Mouse (Mus musculus) MEL (cell line): ENCODE results near the gene Gpr180. TPM values are rescaled to one million over a fixed set of nuclear protein-coding genes. Genes with fewer than 3 reads are reported as not detected.

Source experiments
- DNase-seq: peaks from one replicate; pipeline ENCODE4 v3.0.0; 2011; ENCODE audit warnings: low read depth, low spot score
- H3K27ac ChIP-seq: 2 replicates; pipeline ENCODE4 v1.5.1; 2012; ENCODE audit warnings: low read depth, mild to moderate bottlenecking, control low read depth, low read length, moderate library complexity; ENCODE audit not compliant: control insufficient read depth
- H3K27me3 ChIP-seq, 2 experiments: fragments of 150-350 bp in 1 of 2; sonication (generic) in 1 of 2; 2 replicates each; pipeline ENCODE4 v1.6.1; 2012; ENCODE audit warnings: low read length in 2 of 2, mild to moderate bottlenecking in 2 of 2, improper control_type of control experiment in 1 of 2, moderate library complexity in 1 of 2; ENCODE audit not compliant: insufficient read depth in 2 of 2, control insufficient read depth in 1 of 2
- H3K36me3 ChIP-seq, 2 experiments: 2 replicates each; pipeline ENCODE4 v1.6.1; 2012 to 2014; ENCODE audit warnings: low read length in 2 of 2, improper control_type of control experiment in 1 of 2, inconsistent platforms in 1 of 2, mild to moderate bottlenecking in 1 of 2; ENCODE audit not compliant: insufficient read depth in 2 of 2, control insufficient read depth in 1 of 2
- H3K4me1 ChIP-seq, 2 experiments: fragments of 150-350 bp in 1 of 2; sonication (generic) in 1 of 2; 2 replicates each; pipeline ENCODE4 v1.6.1; 2012; ENCODE audit warnings: low read length in 2 of 2, improper control_type of control experiment in 1 of 2, mild to moderate bottlenecking in 1 of 2; ENCODE audit not compliant: insufficient read depth in 2 of 2, control insufficient read depth in 1 of 2
- H3K4me3 ChIP-seq, 2 experiments: fragments of 150-350 bp in 1 of 2; sonication (generic) in 1 of 2; 2 replicates each; pipeline ENCODE4 v1.5.1; 2012; ENCODE audit warnings: low read depth in 2 of 2, low read length in 2 of 2, mild to moderate bottlenecking in 2 of 2, moderate library complexity in 2 of 2, control low read depth in 1 of 2, improper control_type of control experiment in 1 of 2; ENCODE audit not compliant: control insufficient read depth in 1 of 2, insufficient read depth in 1 of 2
- H3K79me2 ChIP-seq: 2 replicates; pipeline ENCODE4 v1.6.1; 2012; ENCODE audit warnings: mild to moderate bottlenecking, low read length, moderate library complexity; ENCODE audit not compliant: control insufficient read depth, poor library complexity, insufficient read depth
- H3K9ac ChIP-seq: 2 replicates; pipeline ENCODE4 v1.6.1; 2012; ENCODE audit warnings: low read depth, mild to moderate bottlenecking, control low read depth, low read length, moderate library complexity; ENCODE audit not compliant: control insufficient read depth, poor library complexity, severe bottlenecking
- H3K9me3 ChIP-seq: fragments of 150-350 bp; sonication (generic); replicated peaks from 2 replicates; pipeline ENCODE4 v1.6.1; 2012; ENCODE audit warnings: mild to moderate bottlenecking, low read length, improper control_type of control experiment, moderate library complexity; ENCODE audit not compliant: insufficient read depth
- BHLHE40 ChIP-seq: IDR thresholded peaks from 2 replicates; pipeline ENCODE4 v1.6.1; 2012; ENCODE audit warnings: low read depth, mild to moderate bottlenecking, inconsistent platforms, low read length, improper control_type of control experiment, borderline replicate concordance
- CTCF ChIP-seq, 3 experiments: IDR thresholded peaks in 2 of 3; conservative IDR thresholded peaks in 1 of 3; 2 replicates each; pipeline ENCODE4 v1.5.1; 2011 to 2012; ENCODE audit warnings: low read length in 3 of 3, low read depth in 2 of 3, mild to moderate bottlenecking in 2 of 3, improper control_type of control experiment in 1 of 3, inconsistent platforms in 1 of 3, mixed read lengths in 1 of 3, moderate library complexity in 1 of 3; ENCODE audit not compliant: control insufficient read depth in 1 of 3, insufficient read depth in 1 of 3, poor library complexity in 1 of 3, severe bottlenecking in 1 of 3
- ETS1 ChIP-seq: IDR thresholded peaks from 2 replicates; pipeline ENCODE4 v1.6.1; 2012; ENCODE audit warnings: low read depth, mild to moderate bottlenecking, inconsistent platforms, low read length, improper control_type of control experiment, moderate library complexity
- JUND ChIP-seq: IDR thresholded peaks from 2 replicates; pipeline ENCODE4 v1.6.1; 2011; ENCODE audit warnings: low read depth, mild to moderate bottlenecking, improper control_type of control experiment, low read length
- MAZ ChIP-seq: IDR thresholded peaks from 2 replicates; pipeline ENCODE4 v1.6.1; 2012; ENCODE audit warnings: low read depth, mild to moderate bottlenecking, inconsistent platforms, low read length, improper control_type of control experiment
- MEF2A ChIP-seq: IDR thresholded peaks from 2 replicates; pipeline ENCODE4 v1.6.1; 2014; ENCODE audit warnings: low read depth, mild to moderate bottlenecking, inconsistent platforms, low read length, improper control_type of control experiment; ENCODE audit not compliant: poor library complexity, insufficient replicate concordance, severe bottlenecking; ENCODE audit errors: extremely low read depth
- MXI1 ChIP-seq: IDR thresholded peaks from 2 replicates; pipeline ENCODE4 v1.6.1; 2011; ENCODE audit warnings: mild to moderate bottlenecking, low read depth, low read length, improper control_type of control experiment
- MYB ChIP-seq: IDR thresholded peaks from 2 replicates; pipeline ENCODE4 v1.6.1; 2011; ENCODE audit warnings: mild to moderate bottlenecking, low read depth, low read length, improper control_type of control experiment
- MYC ChIP-seq: IDR thresholded peaks from 2 replicates; pipeline ENCODE4 v1.6.1; 2011; ENCODE audit warnings: low read depth, mild to moderate bottlenecking, low read length, improper control_type of control experiment, moderate library complexity
- RAD21 ChIP-seq: IDR thresholded peaks from 2 replicates; pipeline ENCODE4 v1.6.1; 2011; ENCODE audit warnings: mild to moderate bottlenecking, low read depth, low read length, improper control_type of control experiment
- SIN3A ChIP-seq: IDR thresholded peaks from 2 replicates; pipeline ENCODE4 v1.6.1; 2012; ENCODE audit warnings: low read length, improper control_type of control experiment, inconsistent platforms
- TAL1 ChIP-seq: IDR thresholded peaks from 2 replicates; pipeline ENCODE4 v1.6.1; 2012; ENCODE audit warnings: mild to moderate bottlenecking, inconsistent platforms, low read length, moderate library complexity, mixed read lengths
- UBTF ChIP-seq: IDR thresholded peaks from 2 replicates; pipeline ENCODE4 v1.6.1; 2012; ENCODE audit warnings: low read depth, mild to moderate bottlenecking, inconsistent platforms, low read length, improper control_type of control experiment, moderate library complexity, borderline replicate concordance; ENCODE audit not compliant: insufficient read depth
- ZC3H11A ChIP-seq: IDR thresholded peaks from 2 replicates; pipeline ENCODE4 v1.6.1; 2012; ENCODE audit warnings: low read depth, mild to moderate bottlenecking, inconsistent platforms, low read length, improper control_type of control experiment
- ZNF384 ChIP-seq: IDR thresholded peaks from 2 replicates; pipeline ENCODE4 v1.6.1; 2012; ENCODE audit warnings: low read depth, mild to moderate bottlenecking, inconsistent platforms, low read length, improper control_type of control experiment
- polyA plus RNA-seq, 2 experiments: library from polyadenylated mRNA; stranded (reverse) in 1 of 2; unstranded in 1 of 2; fragments of >175 nt in 1 of 2; fragments of >200 nt in 1 of 2; gene quantifications; 2 replicates each; pipeline versions ENCODE4 v1.2.1 to v1.2.4; 2012; ENCODE audit warnings: low replicate concordance in 2 of 2, low read depth in 1 of 2; ENCODE audit not compliant: insufficient read length in 2 of 2, insufficient read depth in 1 of 2, missing spikeins in 1 of 2
- total RNA-seq: library from RNA; depleted of rRNA; stranded (reverse); fragments of 300-350 nt; gene quantifications from 2 replicates; pipeline ENCODE4 v1.2.3, GENCODE M21; 2012

Gpr180 gene
- total and polyA plus RNA-seq, 3 experiments = 12.6 to 14.8 TPM; not detected in 1

DNA sequence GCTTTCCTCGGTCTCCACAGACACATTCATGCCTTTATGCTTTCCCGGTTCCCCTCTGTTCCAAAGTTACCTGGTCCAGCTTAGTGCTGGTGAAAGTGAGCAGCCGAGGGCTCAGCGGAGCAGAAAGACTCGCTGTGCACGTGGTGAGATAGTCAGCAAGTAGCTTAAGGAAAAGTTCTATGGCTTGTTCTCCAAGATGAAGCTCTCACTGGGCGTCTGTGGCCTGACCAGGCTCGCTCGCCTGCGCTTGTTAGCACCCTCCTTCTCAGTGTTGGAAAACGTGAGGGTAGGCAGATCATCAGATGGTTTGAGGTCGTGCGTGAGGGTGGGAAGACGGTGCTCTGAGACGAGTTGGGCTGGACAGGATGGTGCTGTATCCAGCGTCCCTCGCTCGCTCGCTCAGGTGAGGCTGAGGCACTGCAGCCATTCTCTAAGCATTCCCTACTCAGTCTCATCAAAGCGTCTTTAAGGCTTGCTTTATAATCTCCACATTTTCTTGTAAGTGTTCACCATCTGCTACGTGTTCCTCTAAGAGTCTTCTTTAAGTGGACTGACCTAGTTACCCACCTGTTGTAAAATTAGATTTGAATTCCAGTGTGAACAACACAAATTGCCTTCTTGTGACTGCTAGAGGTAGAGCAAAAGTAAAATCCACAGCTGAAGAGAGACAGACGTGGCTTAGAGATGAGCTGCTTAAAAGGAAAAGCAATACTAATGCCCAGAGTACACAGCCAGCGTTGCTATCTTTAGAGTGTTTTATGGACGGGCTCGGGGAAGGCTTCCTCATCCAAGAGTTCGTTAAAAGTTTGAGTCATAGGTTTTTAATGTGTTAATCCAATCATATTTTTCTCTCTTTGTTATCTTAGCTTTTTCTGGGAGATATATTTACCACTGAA, 13.9 kb downstream of the Gpr180 start:
- Histone ChIP-seq H3K9ac (no peak overlapping the region), H3K36me3 (no peaks in the 10 kb centered on the region), H3K27me3 (no peaks in the 10 kb centered on the region), H3K4me3 (no peak overlapping the region), H3K4me1 (no peaks in the 10 kb centered on the region), H3K27ac (no peak overlapping the region), H3K9me3 (no peaks in the 10 kb centered on the region), H3K79me2 (no peaks in the 10 kb centered on the region)
- TF ChIP-seq MYB = no peak
- TF ChIP-seq ZC3H11A = no peak
- no peak for TF ChIP-seq JUND
- TF ChIP-seq TAL1 = no peak
- TF ChIP-seq RAD21 = no peak
- TF ChIP-seq BHLHE40 = no peak
- no peak for DNase-seq

DNA sequence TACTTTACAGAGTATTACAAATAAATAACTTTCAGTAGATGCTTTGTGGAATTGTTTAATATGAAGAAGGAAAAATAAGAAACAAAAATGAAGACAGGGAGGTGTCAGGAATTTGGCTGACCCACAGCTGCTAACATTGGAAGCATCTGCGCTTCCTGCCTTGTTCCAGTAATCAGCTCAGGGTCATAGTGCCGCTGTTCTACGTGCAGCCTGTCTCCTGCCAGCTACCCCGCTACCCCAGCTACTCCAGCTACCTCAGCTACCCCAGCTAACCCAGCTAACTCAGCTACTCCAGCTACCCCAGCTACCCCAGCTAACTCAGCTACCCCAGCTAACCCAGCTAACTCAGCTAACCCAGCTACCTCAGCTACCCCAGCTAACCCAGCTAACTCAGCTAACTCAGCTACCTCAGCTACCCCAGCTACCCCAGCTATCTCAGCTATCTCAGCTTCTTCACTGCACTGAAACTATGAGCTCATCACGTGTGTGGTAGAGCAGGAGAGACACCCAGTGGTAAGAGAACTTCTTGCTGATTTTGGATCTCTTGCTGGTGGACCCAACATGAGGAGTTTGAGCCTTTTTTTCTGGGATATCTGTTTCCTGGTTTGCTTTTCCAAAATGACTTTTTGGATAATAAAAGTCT, 14.8 kb downstream of the Gpr180 start:
- no peaks in the 10 kb centered on the region for H3K4me1 ChIP-seq
- H3K27me3 ChIP-seq = no peaks in the 10 kb centered on the region
- TF ChIP-seq JUND (no peak), UBTF (no peak), MAZ (no peak), ZNF384 (no peak), ZC3H11A (no peak), MYC (no peak), ETS1 (no peak), MXI1 (no peak), SIN3A (no peak), MEF2A (no peak), CTCF (IDR thresholded peaks at IDR 0.05 in 2 of 3, conservative IDR thresholded peaks at IDR 0.05 in 1 of 3; ENCODE audit: control insufficient read depth in 1 of 3, insufficient read depth in 1 of 3, low read depth in 2 of 3, low read length in 3 of 3, poor library complexity in 1 of 3, severe bottlenecking in 1 of 3) (peak in 1 of 3 experiments; percentile 3; a peak in 1 of 6 replicates), TAL1 (no peak), BHLHE40 (no peak), RAD21 (peak; percentile 15)
- TF ChIP-seq, all 39 proteins: peak for 2
- Histone ChIP-seq H3K4me3 (no peak overlapping the region), H3K27ac (no peak overlapping the region), H3K9me3 (no peaks in the 10 kb centered on the region), H3K36me3 (no peaks in the 10 kb centered on the region), H3K79me2 (no peaks in the 10 kb centered on the region), H3K9ac (no peak overlapping the region)
- no peak for DNase-seq
